Mouse (Mus musculus) forebrain, embryonic 15.5 days (tissue): Measurements from ENCODE around the gene Cox17. TPM values are rescaled to one million over a fixed set of nuclear protein-coding genes. Genes with fewer than 3 reads are reported as not detected.

Source experiments
- polyA plus RNA-seq: library from polyadenylated mRNA; unstranded; fragments of >200 nt; fragmentation: Nextera tagmentation; extraction: Ambion mirVana; gene quantifications from 2 replicates; pipeline ENCODE4 v1.2.1, GENCODE M21; 2015

The Cox17 gene
- polyA plus RNA-seq, 1 experiment from 2014 or later: 102 TPM

Other genes with a start within 250 kb of the Cox17 start
- gene Nr1i2, start 52.2 kb upstream of the Cox17 start, polyA plus RNA-seq: not detected in 2 replicates
- 0.54 and 1.0 TPM in 2 replicates for gene Maats1, start 4.8 kb upstream of the Cox17 start, polyA plus RNA-seq
- not detected in 2 replicates for gene Gm21987, start within 50 bp of the Cox17 start, polyA plus RNA-seq
- 0.22 and 0.42 TPM in 2 replicates for gene Popdc2, start 15.2 kb downstream of the Cox17 start, polyA plus RNA-seq
- gene Pla1a, start 86.2 kb downstream of the Cox17 start, polyA plus RNA-seq: 0.34 and 0.41 TPM in 2 replicates
- gene Adprh, start 105.7 kb downstream of the Cox17 start, polyA plus RNA-seq: 131 and 141 TPM in 2 replicates
- 0.55 and 0.59 TPM in 2 replicates for gene Cd80, start 108.6 kb downstream of the Cox17 start, polyA plus RNA-seq
- 37.9 and 39.3 TPM in 2 replicates for gene Timmdc1, start 175.7 kb downstream of the Cox17 start, polyA plus RNA-seq
- gene Poglut1, start 203.3 kb downstream of the Cox17 start, polyA plus RNA-seq: 66.1 and 66.2 TPM in 2 replicates
- gene Tmem39a, start 211.7 kb downstream of the Cox17 start, polyA plus RNA-seq: 38.4 and 41.5 TPM in 2 replicates